8 mouse cellular contexts compared by ENCODE assay signal in genomic region chr12:79924921-79925703, GRCm38 (mm10).
DNase-seq lines count a peak whose midpoint lies in the region; ATAC-seq lines count a peak whose summit lies in the region.

No protein-coding gene starts in this region.

- peak; percentile 9 for ATAC-seq in lung, embryonic 16.5 days (ENCODE audit: low read depth)
- 0 out of 2 replicates have a peak, but pooled peaks have one; percentile 23 for ATAC-seq in embryonic facial prominence, embryonic 12.5 days (ENCODE audit: insufficient number of reproducible peaks, insufficient read depth, low FRiP score, low TSS enrichment)

- H3K4me1 ChIP-seq in lung, embryonic 16.5 days (replicated peaks; ENCODE audit: control insufficient read depth, insufficient read depth, low read length), result peaks cover 51% of the 10 kb centered on the region
- peaks cover 79% of the 10 kb centered on the region for H3K4me1 ChIP-seq in embryonic facial prominence, embryonic 12.5 days
- peaks cover 93% of the 10 kb centered on the region for H3K4me1 ChIP-seq in hindbrain, embryonic 10.5 days (replicated peaks)

- peak overlapping the region; percentile 91 for H3K27ac ChIP-seq in lung, embryonic 16.5 days (ENCODE audit: low read length)
- H3K27ac ChIP-seq in embryonic facial prominence, embryonic 12.5 days, result peak overlapping the region; percentile 94
- peak overlapping the region; percentile 96 for H3K27ac ChIP-seq in hindbrain, embryonic 10.5 days

- intact Hi-C loops in left cerebral cortex, postnatal 25 days (cut with DNase I), result loop anchor here (5.0 to 10.0 kb wide), 2 partner anchors 187 to 310 kb away; partner anchors contain the start of gene Zfp36l1

- no peaks in the 10 kb centered on the region for H3K9me3 ChIP-seq in lung, embryonic 16.5 days (ENCODE audit: control insufficient read depth, low read length)
- H3K9me3 ChIP-seq in embryonic facial prominence, embryonic 12.5 days, result no peaks in the 10 kb centered on the region
- H3K9me3 ChIP-seq in hindbrain, embryonic 10.5 days, result peaks cover 4% of the 10 kb centered on the region

- H3K27me3 ChIP-seq in lung, embryonic 16.5 days (ENCODE audit: control insufficient read depth, insufficient read depth, low read depth, low read length), result no peaks in the 10 kb centered on the region
- no peaks in the 10 kb centered on the region for H3K27me3 ChIP-seq in embryonic facial prominence, embryonic 12.5 days
- no peaks in the 10 kb centered on the region for H3K27me3 ChIP-seq in hindbrain, embryonic 10.5 days (ENCODE audit: insufficient read depth, poor library complexity, severe bottlenecking)

- no peak overlapping the region; the same call in 1 of the 2 replicates for H3K4me2 ChIP-seq in lung, embryonic 16.5 days (ENCODE audit: low read depth, low read length)
- H3K4me2 ChIP-seq in embryonic facial prominence, embryonic 12.5 days (replicated peaks), result peak overlapping the region; percentile 31

- no peak for DNase-seq in lung, postnatal 36 days
- DNase-seq in hindbrain, embryonic 10.5 days (ENCODE audit: low spot score), result peak; percentile 82
- DNase-seq in left cerebral cortex, postnatal 25 days (ENCODE audit: low spot score in 2 of 2), result peak; percentile 62 to 83
- peak; percentile 71 for DNase-seq in right cerebral cortex, adult 18-20 months
- no peak for DNase-seq in adrenal gland, adult 2 months
- no peak for DNase-seq in urinary bladder, postnatal 25 days (ENCODE audit: low spot score)

- WGBS in lung, embryonic 16.5 days, result 13% methylated on average over 16 of the region's 16 CpGs
- WGBS in embryonic facial prominence, embryonic 12.5 days, result 3% methylated on average over 16 of the region's 16 CpGs
- WGBS in hindbrain, embryonic 10.5 days, result 2% methylated on average over 16 of the region's 16 CpGs

- no peak overlapping the region for H3K4me3 ChIP-seq in lung, embryonic 16.5 days (ENCODE audit: low read length)
- H3K4me3 ChIP-seq in embryonic facial prominence, embryonic 12.5 days, result no peak overlapping the region
- H3K4me3 ChIP-seq in hindbrain, embryonic 10.5 days, result peak overlapping the region; percentile 42

- no peaks in the 10 kb centered on the region for H3K36me3 ChIP-seq in lung, embryonic 16.5 days (ENCODE audit: control insufficient read depth, insufficient read depth, low read length)
- H3K36me3 ChIP-seq in embryonic facial prominence, embryonic 12.5 days, result no peaks in the 10 kb centered on the region
- no peaks in the 10 kb centered on the region for H3K36me3 ChIP-seq in hindbrain, embryonic 10.5 days

- peak overlapping the region; percentile 60 for H3K9ac ChIP-seq in lung, embryonic 16.5 days (ENCODE audit: low read length)
- H3K9ac ChIP-seq in embryonic facial prominence, embryonic 12.5 days, result peak overlapping the region; percentile 26; the same call in 1 of the 2 replicates

Comparison
In these comparisons a context has a peak if more than half of its experiments do, and no peak if none do; other contexts are left out.
1. DNase-seq: peak in hindbrain, embryonic 10.5 days (single experiment), left cerebral cortex, postnatal 25 days (2 of 2) and right cerebral cortex, adult 18-20 months (single experiment); none in lung, postnatal 36 days (single experiment), adrenal gland, adult 2 months (single experiment) and urinary bladder, postnatal 25 days (single experiment).
2. Peak in every context shown above with its lines, with median percentiles within 50 percentile points of each other: H3K27ac ChIP-seq.